Mouse (Mus musculus) layer of hippocampus, postnatal 36 days (tissue): ENCODE data around the gene Nudc. TPM values are rescaled to one million over a fixed set of nuclear protein-coding genes. Genes with fewer than 3 reads are reported as not detected.
A peak's percentile ranks its signal among the peaks of the same experiment; 100 is the strongest.
"Not testable (repeated sequence)": the region's sequence is repeated elsewhere in the genome, so short reads cannot be mapped to it uniquely, and the experiment has no call there.

Experiments used
- DNase-seq, 2 experiments: peaks; one replicate each; pipeline ENCODE4 v3.0.0; 2022
- total RNA-seq, 2 experiments: library from RNA; stranded (reverse); gene quantifications; 2 replicates each; pipeline ENCODE4 v1.2.3; 2021

Gene Nudc
- total RNA-seq, 2 experiments from 2014 or later = 122 to 123 TPM

- DNase-seq = no peak
These were observed 9.7 kb downstream of the Nudc start for GRCm38 (mm10) chr4:133536081-133536480.

GRCm38 (mm10) chr4:133532777-133533176 lies 13.0 kb downstream of the Nudc start:
- no peak for DNase-seq

GRCm38 (mm10) chr4:133527788-133528187 lies 18.0 kb downstream of the Nudc start:
- DNase-seq = no peak

GRCm38 (mm10) chr4:133521502-133521901 lies 24.3 kb downstream of the Nudc start:
- no peak for DNase-seq

- DNase-seq = no peak
These were observed 26.5 kb downstream of the Nudc start for GRCm38 (mm10) chr4:133519369-133519665.

GRCm38 (mm10) chr4:133518601-133519368 lies 27.0 kb downstream of the Nudc start, which contains the start of gene Kdf1:
TSS of gene Kdf1 (plus strand) at chr4:133518963.
- DNase-seq = no peak

GRCm38 (mm10) chr4:133512972-133513371 lies 32.8 kb downstream of the Nudc start:
- DNase-seq = peak; percentile 74 to 78

- DNase-seq = not testable (repeated sequence)
These were observed 33.3 kb downstream of the Nudc start for GRCm38 (mm10) chr4:133512511-133512910.

GRCm38 (mm10) chr4:133511050-133511449 lies 34.7 kb downstream of the Nudc start:
- no peak for DNase-seq

GRCm38 (mm10) chr4:133508990-133509389 lies 36.8 kb downstream of the Nudc start:
- peak; percentile 67 to 75 for DNase-seq

GRCm38 (mm10) chr4:133506573-133506972 lies 39.2 kb downstream of the Nudc start:
- DNase-seq = no peak

GRCm38 (mm10) chr4:133504755-133505485 lies 40.9 kb downstream of the Nudc start:
- DNase-seq = no peak

GRCm38 (mm10) chr4:133504300-133504699 lies 41.5 kb downstream of the Nudc start:
- no peak for DNase-seq

- no peak for DNase-seq
These were observed 44.3 kb downstream of the Nudc start for GRCm38 (mm10) chr4:133501514-133501913.

- DNase-seq = peak; percentile 83 to 84
These were observed 47.6 kb downstream of the Nudc start, which contains the start of gene Trnp1 for GRCm38 (mm10) chr4:133498160-133498724. TSS of gene Trnp1 (minus strand) at chr4:133498550.

- DNase-seq = peak in 1 of 2 experiments; percentile 38
These were observed 48.2 kb downstream of the Nudc start for GRCm38 (mm10) chr4:133497461-133498159.

GRCm38 (mm10) chr4:133496738-133497445 lies 48.9 kb downstream of the Nudc start:
- no peak for DNase-seq

GRCm38 (mm10) chr4:133495711-133496110 lies 50.1 kb downstream of the Nudc start:
- no peak for DNase-seq

GRCm38 (mm10) chr4:133494867-133495266 lies 50.9 kb downstream of the Nudc start:
- DNase-seq = no peak

GRCm38 (mm10) chr4:133494432-133494831 lies 51.4 kb downstream of the Nudc start:
- peak; percentile 74 to 85 for DNase-seq

- no peak for DNase-seq
These were observed 51.9 kb downstream of the Nudc start for GRCm38 (mm10) chr4:133493895-133494294.

- DNase-seq = no peak
These were observed 54.0 kb downstream of the Nudc start for GRCm38 (mm10) chr4:133491800-133492199.
